Mouse (Mus musculus) intestine, embryonic 14.5 days (tissue): ENCODE measurements around the gene Cox19. TPM values are rescaled to one million over a fixed set of nuclear protein-coding genes. Genes with fewer than 3 reads are reported as not detected.
A peak's percentile ranks its signal among the peaks of the same experiment; 100 is the strongest.

Source experiments
- ATAC-seq: fragments of 200-750 bp; cut with Nextera tagmentation; replicated peaks from 2 replicates; pipeline ENCODE4 v1.8.0; 2017; ENCODE audit warnings: low read depth, moderate number of reproducible peaks, moderate TSS enrichment, moderate library complexity; ENCODE audit not compliant: low FRiP score, low TSS enrichment
- DNase-seq: peaks from one replicate; pipeline ENCODE4 v3.0.0-alpha.2; 2018; ENCODE audit warnings: low spot score
- H3K27ac ChIP-seq: fragments of 300-500 bp; sonication (generic); 2 replicates; pipeline ENCODE4 v1.5.1; 2014; ENCODE audit warnings: low read depth, mild to moderate bottlenecking, control low read depth
- H3K27me3 ChIP-seq: fragments of 300-500 bp; sonication (generic); replicated peaks from 2 replicates; pipeline ENCODE4 v1.6.1; 2014; ENCODE audit warnings: low read length, control low read depth; ENCODE audit not compliant: control insufficient read depth, insufficient read depth
- H3K36me3 ChIP-seq: fragments of 300-500 bp; sonication (generic); 2 replicates; pipeline ENCODE4 v1.6.1; 2014; ENCODE audit warnings: low read length, control low read depth; ENCODE audit not compliant: control insufficient read depth, insufficient read depth
- H3K4me1 ChIP-seq: fragments of 300-500 bp; sonication (generic); replicated peaks from 2 replicates; pipeline ENCODE4 v1.6.1; 2014; ENCODE audit warnings: low read length, control low read depth, mixed read lengths; ENCODE audit not compliant: control insufficient read depth, insufficient read depth
- H3K4me2 ChIP-seq: fragments of 300-500 bp; sonication (generic); 2 replicates; pipeline ENCODE4 v1.6.1; 2014; ENCODE audit warnings: low read length
- H3K4me3 ChIP-seq: fragments of 300-500 bp; sonication (generic); 2 replicates; pipeline ENCODE4 v1.5.1; 2014; ENCODE audit warnings: low read depth, low read length, control low read depth, mixed read lengths
- H3K9ac ChIP-seq: fragments of 300-500 bp; sonication (generic); 2 replicates; pipeline ENCODE4 v1.6.1; 2014; ENCODE audit warnings: mild to moderate bottlenecking, low read length
- H3K9me3 ChIP-seq: fragments of 300-500 bp; sonication (generic); 2 replicates; pipeline ENCODE4 v1.6.1; 2016; ENCODE audit warnings: low read length, control low read depth; ENCODE audit not compliant: control insufficient read depth
- WGBS: fragments of 180-500 bp; shearing (Covaris S2); extraction: QIAGEN DNeasy Blood & Tissue Kit; methylation state at CpG from one replicate; pipeline ENCODE4 v1.1.7; 2014; 5-methylcytosine and 5-hydroxymethylcytosine counted together
- polyA plus RNA-seq: library from polyadenylated mRNA; unstranded; fragments of >200 nt; fragmentation: Nextera tagmentation; extraction: Ambion mirVana; gene quantifications from 2 replicates; pipeline ENCODE4 v1.2.1, GENCODE M21; 2014

Gene Cox19
- polyA plus RNA-seq, 1 experiment from 2014 or later, result 149 TPM

- no peak overlapping the region for H3K4me3 ChIP-seq
- H3K36me3 ChIP-seq, result peaks cover 19% of the 10 kb centered on the region
- no peaks in the 10 kb centered on the region for H3K9me3 ChIP-seq
- H3K27ac ChIP-seq, result peak overlapping the region; percentile 77
- no peaks in the 10 kb centered on the region for H3K27me3 ChIP-seq
- WGBS, result 79% methylated on average over 8 of the region's 8 CpGs
- H3K4me1 ChIP-seq, result no peaks in the 10 kb centered on the region; the same call in 1 of the 2 replicates
- ATAC-seq (peak; percentile 74), DNase-seq (no peak)
- H3K9ac ChIP-seq, result no peak overlapping the region
- no peak overlapping the region for H3K4me2 ChIP-seq
Observed at GRCm38 (mm10) chr5:139332590-139333272, 18.5 kb downstream of the Cox19 start.

- Histone ChIP-seq H3K36me3 (peaks cover 10% of the 10 kb centered on the region), H3K9me3 (no peaks in the 10 kb centered on the region), H3K4me1 (no peaks in the 10 kb centered on the region; the same call in 1 of the 2 replicates), H3K4me3 (no peak overlapping the region), H3K9ac (no peak overlapping the region), H3K27ac (peak overlapping the region; percentile 77; the same call in 1 of the 2 replicates), H3K27me3 (0 out of 2 replicates have a peak, but pooled peaks cover 2% of the 10 kb centered on the region), H3K4me2 (no peak overlapping the region)
- WGBS, result 19% methylated on average over 8 of the region's 8 CpGs
- DNase-seq (peak; percentile 99), ATAC-seq (peak; percentile 28)
Observed at GRCm38 (mm10) chr5:139331742-139332141, 19.5 kb downstream of the Cox19 start.

GRCm38 (mm10) chr5:139330766-139331165 is 20.5 kb downstream of the Cox19 start:
- ATAC-seq, result no peak
- H3K4me1 ChIP-seq, result no peaks in the 10 kb centered on the region; the same call in 1 of the 2 replicates
- 66% methylated on average over 7 of the region's 7 CpGs for WGBS
- H3K4me2 ChIP-seq, result no peak overlapping the region
- H3K27me3 ChIP-seq, result peaks cover 12% of the 10 kb centered on the region
- no peak overlapping the region for H3K27ac ChIP-seq
- no peak for DNase-seq
- no peak overlapping the region for H3K9ac ChIP-seq
- no peak overlapping the region for H3K4me3 ChIP-seq
- H3K9me3 ChIP-seq, result no peaks in the 10 kb centered on the region
- peaks cover under 1% of the 10 kb centered on the region; the same call in 1 of the 2 replicates for H3K36me3 ChIP-seq

- H3K9me3 ChIP-seq, result no peaks in the 10 kb centered on the region
- H3K36me3 ChIP-seq, result no peaks in the 10 kb centered on the region
- H3K4me2 ChIP-seq, result no peak overlapping the region
- H3K4me1 ChIP-seq, result peaks cover 10% of the 10 kb centered on the region; the same call in 1 of the 2 replicates
- DNase-seq, result no peak
- 73% methylated on average over 7 of the region's 7 CpGs for WGBS
- H3K27me3 ChIP-seq, result peaks cover 30% of the 10 kb centered on the region
- no peak overlapping the region for H3K27ac ChIP-seq
- H3K4me3 ChIP-seq, result no peak overlapping the region
- ATAC-seq, result no peak
- no peak overlapping the region for H3K9ac ChIP-seq
Observed at GRCm38 (mm10) chr5:139327634-139328020, 23.6 kb downstream of the Cox19 start.

GRCm38 (mm10) chr5:139326986-139327633 is 24.1 kb downstream of the Cox19 start:
- 70% methylated on average over 7 of the region's 7 CpGs for WGBS
- H3K27ac ChIP-seq, result no peak overlapping the region
- H3K27me3 ChIP-seq, result peaks cover 30% of the 10 kb centered on the region
- ATAC-seq (no peak), DNase-seq (no peak)
- no peak overlapping the region for H3K4me3 ChIP-seq
- H3K9me3 ChIP-seq, result no peaks in the 10 kb centered on the region
- no peak overlapping the region for H3K4me2 ChIP-seq
- H3K36me3 ChIP-seq, result no peaks in the 10 kb centered on the region
- H3K9ac ChIP-seq, result no peak overlapping the region
- H3K4me1 ChIP-seq, result peaks cover 10% of the 10 kb centered on the region; the same call in 1 of the 2 replicates

- H3K4me2 ChIP-seq, result no peak overlapping the region
- no peaks in the 10 kb centered on the region for H3K36me3 ChIP-seq
- no peak overlapping the region for H3K4me3 ChIP-seq
- DNase-seq, result no peak
- H3K4me1 ChIP-seq, result 0 out of 2 replicates have a peak, but pooled peaks cover 10% of the 10 kb centered on the region
- H3K27ac ChIP-seq, result no peak overlapping the region
- peaks cover 30% of the 10 kb centered on the region for H3K27me3 ChIP-seq
- no peaks in the 10 kb centered on the region for H3K9me3 ChIP-seq
- no peak overlapping the region for H3K9ac ChIP-seq
- ATAC-seq, result no peak
- WGBS, result 67% methylated on average over 13 of the region's 13 CpGs
Observed at GRCm38 (mm10) chr5:139326111-139326696, 25.0 kb downstream of the Cox19 start.

GRCm38 (mm10) chr5:139325395-139325966 is 25.7 kb downstream of the Cox19 start, which contains the start of gene Adap1:
TSS of gene Adap1 (minus strand) at chr5:139325622.
- peak within 1 kb of the TSS; percentile 59 for H3K4me3 ChIP-seq
- ATAC-seq (peak; percentile 90), DNase-seq (peak; percentile 69)
- WGBS, result 2% methylated on average over 56 of the region's 61 CpGs
- H3K9ac ChIP-seq, result peak within 1 kb of the TSS; percentile 60
- peak within 1 kb of the TSS; percentile 87 for H3K4me2 ChIP-seq
- no peaks in the 10 kb centered on the region for H3K36me3 ChIP-seq
- no peak within 1 kb of the TSS for H3K27ac ChIP-seq
- H3K4me1 ChIP-seq, result 0 out of 2 replicates have a peak, but pooled peaks cover 10% of the 10 kb centered on the region
- no peaks in the 10 kb centered on the region for H3K9me3 ChIP-seq
- H3K27me3 ChIP-seq, result peaks cover 30% of the 10 kb centered on the region

GRCm38 (mm10) chr5:139324691-139325394 is 26.4 kb downstream of the Cox19 start:
- H3K4me1 ChIP-seq, result 0 out of 2 replicates have a peak, but pooled peaks cover 10% of the 10 kb centered on the region
- no peaks in the 10 kb centered on the region for H3K36me3 ChIP-seq
- H3K27ac ChIP-seq, result no peak overlapping the region
- H3K9me3 ChIP-seq, result no peaks in the 10 kb centered on the region
- 2% methylated on average over 61 of the region's 62 CpGs for WGBS
- DNase-seq, result peak; percentile 70
- H3K4me3 ChIP-seq, result peak overlapping the region; percentile 59
- peaks cover 30% of the 10 kb centered on the region for H3K27me3 ChIP-seq
- H3K4me2 ChIP-seq, result peak overlapping the region; percentile 87
- ATAC-seq, result peak; percentile 62
- peak overlapping the region; percentile 60 for H3K9ac ChIP-seq
